Mouse (Mus musculus): ENCODE data around the gene Trio. TPM values are rescaled to one million over a fixed set of nuclear protein-coding genes. Genes with fewer than 3 reads are reported as not detected.

Gene Trio
- polyA plus RNA-seq, 1 experiment from 2014 or later: 42.1 TPM

- peak; percentile 35; the same call in 1 of the 2 replicates for ATAC-seq (ENCODE audit: low FRiP score, low TSS enrichment)
- Histone ChIP-seq H3K27me3 (ENCODE audit: control insufficient read depth, insufficient read depth, low read length) (no peaks in the 10 kb centered on the region), H3K4me2 (replicated peaks; ENCODE audit: low read depth, low read length) (no peak overlapping the region), H3K4me1 (ENCODE audit: control insufficient read depth, insufficient read depth, low read length) (peaks cover 11% of the 10 kb centered on the region), H3K9ac (ENCODE audit: low read depth, low read length) (no peak overlapping the region), H3K36me3 (ENCODE audit: control insufficient read depth, insufficient read depth, low read length) (no peaks in the 10 kb centered on the region), H3K27ac (ENCODE audit: low read depth, low read length) (0 out of 2 replicates have a peak overlapping the region, but pooled peaks have one; percentile 63), H3K4me3 (ENCODE audit: low read length) (no peak overlapping the region), H3K9me3 (ENCODE audit: control insufficient read depth, low read length) (no peaks in the 10 kb centered on the region; the same call in 1 of the 2 replicates)
- 14% methylated on average over 1 of the region's 1 CpGs for WGBS
Observed at GRCm38 (mm10) chr15:27702972-27703313, 322.7 kb downstream of the Trio start.

- peak overlapping the region; percentile 63; the same call in 1 of the 2 replicates for H3K27ac ChIP-seq (ENCODE audit: low read depth, low read length)
- WGBS: 43% methylated on average over 11 of the region's 11 CpGs
- H3K36me3 ChIP-seq (ENCODE audit: control insufficient read depth, insufficient read depth, low read length): no peaks in the 10 kb centered on the region
- H3K4me2 ChIP-seq (replicated peaks; ENCODE audit: low read depth, low read length): no peak overlapping the region
- H3K4me3 ChIP-seq (ENCODE audit: low read length): no peak overlapping the region
- H3K9ac ChIP-seq (ENCODE audit: low read depth, low read length): no peak overlapping the region
- peaks cover 11% of the 10 kb centered on the region for H3K4me1 ChIP-seq (ENCODE audit: control insufficient read depth, insufficient read depth, low read length)
- ATAC-seq (ENCODE audit: low FRiP score, low TSS enrichment): peak; percentile 49; the same call in 1 of the 2 replicates
- H3K9me3 ChIP-seq (ENCODE audit: control insufficient read depth, low read length): no peaks in the 10 kb centered on the region; the same call in 1 of the 2 replicates
- no peaks in the 10 kb centered on the region for H3K27me3 ChIP-seq (ENCODE audit: control insufficient read depth, insufficient read depth, low read length)
Observed at GRCm38 (mm10) chr15:27702031-27702971, 323.3 kb downstream of the Trio start.

GRCm38 (mm10) chr15:27697632-27698031, 328.0 kb downstream of the Trio start:
- no peak overlapping the region for H3K9ac ChIP-seq (ENCODE audit: low read depth, low read length)
- peaks cover 3% of the 10 kb centered on the region; the same call in 1 of the 2 replicates for H3K4me1 ChIP-seq (ENCODE audit: control insufficient read depth, insufficient read depth, low read length)
- H3K9me3 ChIP-seq (ENCODE audit: control insufficient read depth, low read length): no peaks in the 10 kb centered on the region; the same call in 1 of the 2 replicates
- no peaks in the 10 kb centered on the region for H3K36me3 ChIP-seq (ENCODE audit: control insufficient read depth, insufficient read depth, low read length)
- H3K27ac ChIP-seq (ENCODE audit: low read depth, low read length): no peak overlapping the region
- H3K4me3 ChIP-seq (ENCODE audit: low read length): no peak overlapping the region
- 88% methylated on average over 5 of the region's 5 CpGs for WGBS
- no peak overlapping the region for H3K4me2 ChIP-seq (replicated peaks; ENCODE audit: low read depth, low read length)
- H3K27me3 ChIP-seq (ENCODE audit: control insufficient read depth, insufficient read depth, low read length): no peaks in the 10 kb centered on the region
- ATAC-seq (ENCODE audit: low FRiP score, low TSS enrichment): no peak

GRCm38 (mm10) chr15:27693235-27693634, 332.4 kb downstream of the Trio start:
- Histone ChIP-seq H3K9me3 (ENCODE audit: control insufficient read depth, low read length) (no peaks in the 10 kb centered on the region), H3K4me1 (ENCODE audit: control insufficient read depth, insufficient read depth, low read length) (no peaks in the 10 kb centered on the region), H3K36me3 (ENCODE audit: control insufficient read depth, insufficient read depth, low read length) (no peaks in the 10 kb centered on the region), H3K9ac (ENCODE audit: low read depth, low read length) (no peak overlapping the region), H3K4me3 (ENCODE audit: low read length) (no peak overlapping the region), H3K4me2 (replicated peaks; ENCODE audit: low read depth, low read length) (no peak overlapping the region), H3K27me3 (ENCODE audit: control insufficient read depth, insufficient read depth, low read length) (no peaks in the 10 kb centered on the region), H3K27ac (ENCODE audit: low read depth, low read length) (no peak overlapping the region)
- ATAC-seq (ENCODE audit: low FRiP score, low TSS enrichment): no peak
- WGBS: 64% methylated on average over 10 of the region's 10 CpGs

GRCm38 (mm10) chr15:27692161-27692560, 333.5 kb downstream of the Trio start:
- H3K4me1 ChIP-seq (ENCODE audit: control insufficient read depth, insufficient read depth, low read length): no peaks in the 10 kb centered on the region
- H3K4me2 ChIP-seq (replicated peaks; ENCODE audit: low read depth, low read length): no peak overlapping the region
- H3K27ac ChIP-seq (ENCODE audit: low read depth, low read length): no peak overlapping the region
- H3K9me3 ChIP-seq (ENCODE audit: control insufficient read depth, low read length): no peaks in the 10 kb centered on the region
- 44% methylated on average over 7 of the region's 7 CpGs for whole genome bisulfite sequencing
- no peaks in the 10 kb centered on the region for H3K36me3 ChIP-seq (ENCODE audit: control insufficient read depth, insufficient read depth, low read length)
- H3K4me3 ChIP-seq (ENCODE audit: low read length): no peak overlapping the region
- H3K27me3 ChIP-seq (ENCODE audit: control insufficient read depth, insufficient read depth, low read length): no peaks in the 10 kb centered on the region
- ATAC-seq (ENCODE audit: low FRiP score, low TSS enrichment): peak; percentile 41; the same call in 1 of the 2 replicates
- no peak overlapping the region for H3K9ac ChIP-seq (ENCODE audit: low read depth, low read length)

- Histone ChIP-seq H3K4me1 (ENCODE audit: control insufficient read depth, insufficient read depth, low read length) (no peaks in the 10 kb centered on the region), H3K27ac (ENCODE audit: low read depth, low read length) (no peak overlapping the region)
- ATAC-seq (ENCODE audit: low FRiP score, low TSS enrichment): no peak; the same call in 1 of the 2 replicates
Observed at GRCm38 (mm10) chr15:27691213-27691612, 334.4 kb downstream of the Trio start.

GRCm38 (mm10) chr15:27688041-27688651, 337.5 kb downstream of the Trio start:
- WGBS: 58% methylated on average over 9 of the region's 9 CpGs
- no peaks in the 10 kb centered on the region for H3K9me3 ChIP-seq (ENCODE audit: control insufficient read depth, low read length)
- H3K4me1 ChIP-seq (ENCODE audit: control insufficient read depth, insufficient read depth, low read length): peaks cover 2% of the 10 kb centered on the region; the same call in 1 of the 2 replicates
- no peak overlapping the region for H3K4me2 ChIP-seq (replicated peaks; ENCODE audit: low read depth, low read length)
- no peak overlapping the region for H3K4me3 ChIP-seq (ENCODE audit: low read length)
- H3K27ac ChIP-seq (ENCODE audit: low read depth, low read length): no peak overlapping the region
- no peak overlapping the region for H3K9ac ChIP-seq (ENCODE audit: low read depth, low read length)
- no peak for ATAC-seq (ENCODE audit: low FRiP score, low TSS enrichment)
- no peaks in the 10 kb centered on the region for H3K27me3 ChIP-seq (ENCODE audit: control insufficient read depth, insufficient read depth, low read length)
- H3K36me3 ChIP-seq (ENCODE audit: control insufficient read depth, insufficient read depth, low read length): no peaks in the 10 kb centered on the region

More at GRCm38 (mm10) chr15:27691213-27691612, 334.4 kb downstream of the Trio start:
- H3K4me2 ChIP-seq (replicated peaks; ENCODE audit: low read depth, low read length): no peak overlapping the region
- H3K9me3 ChIP-seq (ENCODE audit: control insufficient read depth, low read length): no peaks in the 10 kb centered on the region
- H3K9ac ChIP-seq (ENCODE audit: low read depth, low read length): no peak overlapping the region
- no peak overlapping the region for H3K4me3 ChIP-seq (ENCODE audit: low read length)
- no peaks in the 10 kb centered on the region for H3K36me3 ChIP-seq (ENCODE audit: control insufficient read depth, insufficient read depth, low read length)
- 62% methylated on average over 7 of the region's 7 CpGs for WGBS
- no peaks in the 10 kb centered on the region for H3K27me3 ChIP-seq (ENCODE audit: control insufficient read depth, insufficient read depth, low read length)

GRCm38 (mm10) chr15:27684813-27685212, 340.8 kb downstream of the Trio start:
- Histone ChIP-seq H3K4me1 (ENCODE audit: control insufficient read depth, insufficient read depth, low read length) (peaks cover 2% of the 10 kb centered on the region), H3K9ac (ENCODE audit: low read depth, low read length) (no peak overlapping the region), H3K27me3 (ENCODE audit: control insufficient read depth, insufficient read depth, low read length) (no peaks in the 10 kb centered on the region), H3K36me3 (ENCODE audit: control insufficient read depth, insufficient read depth, low read length) (no peaks in the 10 kb centered on the region), H3K4me3 (ENCODE audit: low read length) (no peak overlapping the region), H3K4me2 (replicated peaks; ENCODE audit: low read depth, low read length) (no peak overlapping the region), H3K9me3 (ENCODE audit: control insufficient read depth, low read length) (no peaks in the 10 kb centered on the region), H3K27ac (ENCODE audit: low read depth, low read length) (no peak overlapping the region)
- WGBS: 86% methylated on average over 7 of the region's 7 CpGs
- no peak for ATAC-seq (ENCODE audit: low FRiP score, low TSS enrichment)

- peaks cover 6% of the 10 kb centered on the region for H3K4me1 ChIP-seq (ENCODE audit: control insufficient read depth, insufficient read depth, low read length)
- H3K4me2 ChIP-seq (replicated peaks; ENCODE audit: low read depth, low read length): no peak overlapping the region
- H3K27me3 ChIP-seq (ENCODE audit: control insufficient read depth, insufficient read depth, low read length): no peaks in the 10 kb centered on the region
- peak overlapping the region; percentile 49; the same call in 1 of the 2 replicates for H3K27ac ChIP-seq (ENCODE audit: low read depth, low read length)
- no peak overlapping the region for H3K4me3 ChIP-seq (ENCODE audit: low read length)
- no peak for ATAC-seq (ENCODE audit: low FRiP score, low TSS enrichment)
- 31% methylated on average over 1 of the region's 1 CpGs for WGBS
- no peaks in the 10 kb centered on the region for H3K36me3 ChIP-seq (ENCODE audit: control insufficient read depth, insufficient read depth, low read length)
- H3K9ac ChIP-seq (ENCODE audit: low read depth, low read length): no peak overlapping the region
- no peaks in the 10 kb centered on the region for H3K9me3 ChIP-seq (ENCODE audit: control insufficient read depth, low read length)
Observed at GRCm38 (mm10) chr15:27683206-27683605, 342.4 kb downstream of the Trio start.

Data from kidney, embryonic 14.5 days (tissue).